Mouse (Mus musculus) right cerebral cortex, postnatal 14 days (tissue): ENCODE data around the gene Tmem189.

Experiments used
- DNase-seq: peaks from one replicate; pipeline ENCODE4 v3.0.0; 2022

Tmem189 gene

DNA sequence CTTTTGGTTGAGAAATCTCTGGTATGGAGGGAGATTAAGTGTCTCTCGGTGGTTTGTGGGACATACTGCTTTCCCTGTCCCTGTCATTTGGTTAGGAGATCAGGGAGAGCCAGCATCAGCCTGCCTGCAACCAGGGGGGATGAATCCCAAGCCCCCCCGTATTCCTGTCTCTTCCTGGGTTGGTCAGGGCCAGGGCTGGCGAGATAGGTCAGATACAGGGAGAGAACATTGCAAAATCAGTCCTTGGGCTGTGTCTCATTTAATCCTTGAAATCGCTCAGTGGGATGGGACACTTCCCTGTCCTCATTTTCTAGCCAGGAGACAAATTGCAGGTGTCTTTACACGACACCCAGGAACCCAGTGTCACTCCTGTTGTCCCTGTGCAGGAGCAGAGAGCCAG, 10.4 kb upstream of the Tmem189 start:
- DNase-seq = no peak

DNA sequence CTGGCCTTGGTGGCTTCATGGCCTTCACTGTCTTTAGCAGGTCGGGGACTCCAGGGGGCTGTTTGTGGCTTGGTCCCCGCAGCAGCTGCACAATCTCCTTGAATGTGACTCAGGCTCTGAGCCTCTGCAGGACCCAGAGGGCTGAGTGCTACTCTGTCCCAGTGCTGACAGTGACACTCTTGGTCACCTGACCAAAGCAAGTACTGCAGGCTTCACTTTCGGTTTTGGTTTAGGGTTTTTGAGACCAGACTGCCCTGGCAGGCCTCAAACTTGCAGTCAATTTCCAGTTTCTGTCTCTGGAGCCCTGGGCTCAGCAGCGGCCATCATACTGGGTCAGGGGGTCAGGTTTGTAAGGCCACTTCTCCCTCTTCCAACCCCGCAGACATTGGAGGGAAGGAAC, 8.3 kb upstream of the Tmem189 start:
- no peak for DNase-seq

DNA sequence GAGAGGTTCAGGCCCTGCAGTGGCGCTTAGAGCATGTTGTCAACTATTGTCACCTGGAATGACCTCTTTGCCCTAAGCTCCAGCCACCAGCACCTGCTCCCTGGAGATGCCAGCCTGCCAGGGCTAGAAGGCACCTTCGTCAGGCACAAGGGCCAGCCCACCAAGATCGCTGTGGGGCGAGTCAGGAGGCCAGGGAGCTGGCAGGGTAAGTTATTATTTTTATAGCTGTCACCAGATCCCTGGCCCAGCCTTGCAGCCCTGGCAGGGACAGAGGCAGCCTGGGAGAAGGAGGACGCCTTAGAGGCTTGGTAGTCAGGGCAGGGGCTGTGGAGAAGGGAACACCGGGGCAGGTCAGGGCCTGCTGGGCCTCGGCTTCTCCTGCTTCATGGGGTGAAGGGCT, 6.5 kb upstream of the Tmem189 start:
- no peak for DNase-seq

DNA sequence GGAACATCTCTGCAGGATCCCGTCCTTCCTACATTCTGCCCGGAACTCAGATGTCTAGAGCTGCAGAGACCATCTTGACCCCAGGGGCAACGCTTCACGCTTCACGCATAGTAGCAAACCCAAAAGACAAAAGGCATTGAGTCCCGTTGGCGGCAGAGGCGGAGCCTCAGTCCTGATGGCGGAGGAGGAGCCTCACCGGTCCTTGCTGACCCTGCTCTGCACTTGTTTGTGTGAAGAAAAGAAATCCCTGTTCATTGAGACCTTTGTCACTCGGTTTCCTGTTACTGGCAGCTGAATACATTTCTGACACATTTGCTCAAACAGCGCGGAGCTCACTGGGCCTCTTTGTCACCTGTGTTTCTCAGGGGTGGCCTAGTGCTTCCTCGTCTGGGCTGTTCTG, 5.9 kb upstream of the Tmem189 start:
- DNase-seq = no peak

DNA sequence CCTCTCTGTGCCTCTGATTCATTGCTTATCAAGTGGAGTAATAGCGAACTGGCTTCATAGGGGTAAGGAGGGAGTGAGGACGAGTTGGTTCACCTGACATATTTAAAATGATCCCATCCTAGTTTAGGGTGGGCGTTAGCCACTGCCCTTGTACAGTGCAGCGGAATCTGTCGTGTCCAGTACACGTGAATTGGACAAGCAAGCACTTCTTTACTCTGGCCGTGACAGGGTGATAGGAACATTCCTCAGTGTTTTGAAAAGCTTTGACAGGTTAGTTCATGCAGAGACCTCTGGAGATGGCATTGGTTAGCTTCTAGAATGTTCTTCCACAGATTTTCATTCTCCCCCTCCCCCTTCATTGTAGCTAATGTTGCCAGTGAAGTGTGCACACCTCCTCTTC, 5.3 kb upstream of the Tmem189 start:
- DNase-seq = no peak

DNA sequence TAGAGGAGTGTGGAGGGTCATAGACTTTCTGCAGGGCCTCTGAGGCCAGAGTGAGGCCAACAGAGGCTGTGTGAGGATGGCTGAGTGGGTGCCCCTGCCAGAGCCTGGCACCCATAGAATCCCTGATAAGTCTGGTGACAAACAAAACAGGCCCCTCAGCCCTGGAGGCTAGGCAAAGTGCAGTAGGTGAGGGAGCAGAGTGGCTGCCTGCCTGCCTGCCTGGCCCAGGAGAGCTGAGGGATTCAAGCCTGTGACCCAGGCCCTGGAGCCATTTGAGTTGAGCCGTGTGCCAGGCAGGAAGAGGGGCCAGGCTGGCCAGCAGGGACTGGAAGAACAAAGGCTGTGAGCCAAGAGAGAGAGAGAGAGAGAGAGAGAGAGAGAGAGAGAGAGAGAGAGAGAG, 4.6 kb upstream of the Tmem189 start:
- no peak for DNase-seq

DNA sequence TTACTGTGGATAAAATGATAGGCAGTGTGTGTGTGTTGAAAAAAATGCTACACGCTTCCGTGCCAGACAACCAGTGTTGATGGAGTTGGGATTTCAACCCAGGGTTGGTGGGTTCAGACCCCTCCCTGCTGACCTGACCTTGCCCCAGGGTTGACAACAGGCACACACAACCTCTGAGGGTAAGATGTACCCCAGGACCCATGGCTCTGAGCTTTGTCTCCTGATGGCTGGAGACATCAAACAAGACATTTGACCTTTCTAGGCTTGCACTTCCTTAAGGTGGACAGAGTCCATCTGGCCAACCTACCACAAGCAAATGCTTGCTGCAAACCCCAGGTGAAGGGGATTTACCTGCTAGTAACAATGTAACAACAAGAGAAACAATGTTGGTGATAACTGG, 3.9 kb upstream of the Tmem189 start:
- DNase-seq = no peak

DNA sequence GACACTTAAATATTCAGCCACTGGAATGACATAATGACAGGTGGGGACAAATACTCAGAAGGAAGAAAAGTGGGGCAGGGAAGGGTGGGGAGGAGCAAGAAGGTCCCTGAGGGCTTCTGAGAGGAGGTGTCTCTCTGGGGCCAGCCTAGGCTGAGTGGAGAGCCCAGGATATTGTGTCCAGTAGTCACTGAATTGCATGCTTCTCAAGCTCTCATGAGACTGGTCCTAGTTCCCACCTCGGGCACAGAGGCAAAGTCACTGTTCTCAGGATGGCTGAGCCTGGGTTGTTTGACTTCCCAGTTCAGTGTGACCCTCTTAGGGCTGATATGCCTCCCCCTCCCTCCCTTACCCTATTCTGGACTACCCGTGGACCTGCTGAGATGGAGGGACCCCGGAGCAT, 3.2 kb upstream of the Tmem189 start:
- DNase-seq = no peak

DNA sequence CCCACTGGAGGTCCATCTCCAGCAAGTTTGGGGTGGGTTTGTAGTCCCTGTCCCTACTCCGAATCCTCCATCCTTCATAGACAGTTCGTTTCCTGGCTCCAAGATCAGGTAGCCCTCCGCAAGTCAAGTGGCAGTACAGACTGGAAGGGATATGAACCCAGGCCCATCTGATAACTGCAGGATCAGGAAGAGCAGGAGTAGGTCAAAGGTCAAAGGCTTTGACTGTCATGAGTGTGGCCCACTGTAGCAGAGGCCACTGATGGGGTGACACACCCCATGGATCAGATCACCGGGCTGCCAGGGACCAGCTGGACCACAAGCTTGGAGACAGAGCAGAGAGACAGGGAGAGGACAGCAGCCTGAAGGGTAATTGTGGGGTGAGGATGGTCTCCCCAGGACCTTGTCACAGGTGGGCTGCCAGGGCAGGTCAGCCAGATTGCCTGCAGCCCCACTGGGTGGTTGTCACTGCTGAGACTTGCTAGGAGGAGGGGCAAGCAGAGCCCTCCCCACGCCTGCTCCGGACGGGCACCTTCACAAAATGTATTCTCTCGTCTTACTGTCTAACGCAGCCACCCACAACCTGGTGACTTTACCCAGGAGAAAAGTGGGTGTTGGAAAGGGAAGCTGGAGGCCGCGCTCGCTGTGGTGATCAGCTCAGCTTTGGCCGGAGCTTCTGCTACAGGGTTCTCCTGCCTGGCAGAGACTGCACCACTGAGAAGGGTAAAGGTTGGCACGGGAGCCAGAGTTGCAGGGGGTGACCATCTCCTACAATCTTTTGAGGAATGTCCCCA, 2.4 kb upstream of the Tmem189 start:
- DNase-seq = no peak

DNA sequence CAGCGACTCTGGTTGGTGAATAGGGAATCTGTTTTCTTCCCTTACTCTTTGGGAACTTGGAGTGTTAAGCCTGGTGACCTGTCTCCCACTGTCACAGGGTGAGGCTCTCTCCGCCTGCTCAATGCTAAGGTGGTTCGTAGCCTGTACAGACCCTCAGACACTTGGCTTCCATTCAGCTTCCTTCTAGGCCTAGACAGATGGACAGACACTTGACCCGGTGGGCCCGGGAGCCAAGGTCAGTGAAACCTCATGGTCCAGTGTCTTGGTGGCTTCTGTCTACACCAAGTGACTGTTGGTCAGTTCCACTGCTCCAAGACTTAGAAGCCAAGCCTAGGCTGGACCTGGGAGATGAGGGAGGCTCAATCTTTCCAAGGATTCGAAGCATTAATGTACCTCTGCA, 1.8 kb upstream of the Tmem189 start:
- no peak for DNase-seq

DNA sequence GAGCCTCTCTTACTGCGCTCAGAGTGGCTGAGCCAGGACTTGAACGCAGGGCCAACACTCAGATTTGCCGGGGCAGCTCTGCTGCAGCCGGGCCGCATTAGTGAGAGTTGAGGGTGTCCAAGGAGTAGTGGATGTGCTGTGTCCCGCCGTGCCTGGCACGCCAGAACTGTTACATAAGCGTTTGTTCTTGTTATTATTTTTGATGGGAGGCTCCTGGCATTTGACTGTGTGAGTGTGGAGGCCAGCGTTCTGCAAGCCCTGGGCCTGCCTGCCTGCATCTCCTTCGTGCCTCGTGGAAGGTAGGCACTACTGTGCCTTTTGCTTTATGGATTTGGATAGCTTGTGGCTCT, 1.3 kb upstream of the Tmem189 start:
- DNase-seq = no peak

DNA sequence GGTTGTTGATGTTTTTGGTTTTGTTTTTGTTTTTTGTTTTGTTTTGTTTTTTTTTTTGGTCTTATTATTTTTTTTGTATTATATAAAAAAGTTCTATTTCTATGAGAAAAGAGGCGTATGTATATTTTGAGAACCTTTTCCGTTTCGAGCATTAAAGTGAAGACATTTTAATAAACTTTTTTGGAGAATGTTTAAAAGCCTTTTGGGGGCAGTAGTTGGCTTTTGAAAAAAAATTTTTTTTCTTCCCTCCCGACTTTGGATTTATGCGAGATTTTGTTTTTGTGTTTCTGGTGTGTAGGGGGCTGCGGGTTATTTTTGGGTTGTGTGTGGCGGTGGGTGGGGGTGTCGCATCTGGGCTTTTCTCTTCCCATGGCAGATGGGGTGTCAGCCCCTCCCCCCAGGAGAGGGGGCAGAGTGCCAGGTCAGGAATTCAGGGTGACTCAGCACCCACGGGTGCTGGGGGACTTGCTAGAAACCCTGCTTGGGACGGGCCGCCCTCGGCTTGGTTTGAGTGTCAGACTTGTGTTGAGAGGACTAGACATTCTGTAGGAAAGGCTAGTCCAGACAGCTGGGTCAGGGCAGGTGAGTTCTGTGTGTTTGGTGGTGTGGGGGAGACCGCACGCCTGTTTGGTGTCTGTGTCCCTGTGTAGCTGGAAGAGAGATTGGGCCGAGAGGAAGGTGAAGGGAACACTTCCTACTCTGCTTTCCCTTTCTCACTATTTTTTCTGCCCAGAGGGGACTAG, 768 bp upstream of the Tmem189 start:
- peak; percentile 54 for DNase-seq

DNA sequence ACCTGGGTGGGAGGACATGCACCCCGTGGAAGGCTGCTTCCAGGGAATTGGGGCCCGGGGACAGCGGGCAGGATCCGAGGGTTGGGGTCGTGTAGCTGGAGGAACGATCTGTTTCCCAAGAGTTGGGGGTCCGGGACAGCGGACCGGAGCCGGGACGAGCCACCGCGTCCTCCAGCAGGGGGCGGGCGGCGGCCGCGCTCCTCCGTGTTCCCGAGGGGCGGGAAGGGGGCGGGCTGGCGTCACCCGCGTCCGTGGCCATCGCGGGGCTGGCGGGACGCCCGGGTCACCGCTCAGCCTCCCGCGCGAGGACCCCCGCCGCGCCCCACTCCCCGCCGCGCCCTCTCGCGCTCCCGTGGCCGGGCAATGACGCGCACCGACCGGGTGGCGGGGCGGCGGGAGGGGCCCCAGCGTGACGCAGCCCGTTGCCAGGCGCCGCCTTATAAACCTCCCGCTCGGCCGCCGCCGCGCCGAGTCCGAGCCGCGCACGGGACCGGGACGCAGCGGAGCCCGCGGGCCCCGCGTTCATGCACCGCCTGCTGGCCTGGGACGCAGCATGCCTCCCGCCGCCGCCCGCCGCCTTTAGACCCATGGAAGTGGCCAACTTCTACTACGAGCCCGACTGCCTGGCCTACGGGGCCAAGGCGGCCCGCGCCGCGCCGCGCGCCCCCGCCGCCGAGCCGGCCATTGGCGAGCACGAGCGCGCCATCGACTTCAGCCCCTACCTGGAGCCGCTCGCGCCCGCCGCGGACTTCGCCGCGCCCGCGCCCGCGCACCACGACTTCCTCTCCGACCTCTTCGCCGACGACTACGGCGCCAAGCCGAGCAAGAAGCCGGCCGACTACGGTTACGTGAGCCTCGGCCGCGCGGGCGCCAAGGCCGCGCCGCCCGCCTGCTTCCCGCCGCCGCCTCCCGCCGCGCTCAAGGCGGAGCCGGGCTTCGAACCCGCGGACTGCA, 847 bp downstream of the Tmem189 start, which contains the start of gene Cebpb:
Gene Cebpb, plus strand, starts transcription at position 418 of the 954 bp plus-strand sequence.
- DNase-seq = peak; percentile 77

DNA sequence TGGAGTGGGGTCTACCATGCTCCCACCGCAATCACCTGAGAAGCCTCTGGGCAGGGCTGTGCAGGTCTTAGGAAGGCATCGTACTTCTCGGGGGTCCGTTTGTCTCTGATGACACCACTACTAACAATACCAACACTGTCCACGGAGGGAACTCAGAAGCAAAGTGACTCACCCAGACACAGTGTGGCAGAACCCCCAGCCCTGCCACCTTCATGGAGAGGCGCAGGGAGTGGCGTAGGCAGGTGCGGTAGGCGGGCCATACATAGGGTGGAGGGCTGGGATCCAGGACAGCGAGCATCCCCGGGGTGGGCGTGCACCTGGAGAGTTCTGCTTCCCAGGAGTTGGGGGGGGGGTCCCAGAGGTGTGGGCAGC, 1.5 kb downstream of the Tmem189 start:
- no peak for DNase-seq

DNA sequence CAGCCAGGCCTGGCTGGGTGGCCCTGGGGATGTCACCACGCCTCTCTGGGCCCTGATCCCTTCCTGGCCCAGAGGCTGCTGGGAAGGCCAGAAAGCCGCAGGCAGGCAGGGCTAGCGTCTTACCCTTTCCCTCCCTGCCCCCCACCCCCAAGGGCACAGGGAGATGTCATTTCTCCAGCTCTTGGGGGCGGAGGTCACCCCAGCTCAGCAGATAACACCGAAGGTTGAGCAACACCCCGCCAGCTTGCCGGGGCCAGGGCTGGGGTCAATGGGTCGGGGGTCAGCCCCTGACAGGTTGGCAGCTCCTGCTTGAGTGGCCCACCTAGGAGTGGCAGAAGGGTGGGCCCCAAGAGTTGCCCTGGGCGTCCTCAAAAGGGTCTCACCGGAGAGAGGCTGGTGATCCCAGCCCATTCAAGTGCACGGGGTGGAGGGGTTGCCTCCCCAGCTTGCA, 1.9 kb downstream of the Tmem189 start:
- DNase-seq = peak; percentile 26

DNA sequence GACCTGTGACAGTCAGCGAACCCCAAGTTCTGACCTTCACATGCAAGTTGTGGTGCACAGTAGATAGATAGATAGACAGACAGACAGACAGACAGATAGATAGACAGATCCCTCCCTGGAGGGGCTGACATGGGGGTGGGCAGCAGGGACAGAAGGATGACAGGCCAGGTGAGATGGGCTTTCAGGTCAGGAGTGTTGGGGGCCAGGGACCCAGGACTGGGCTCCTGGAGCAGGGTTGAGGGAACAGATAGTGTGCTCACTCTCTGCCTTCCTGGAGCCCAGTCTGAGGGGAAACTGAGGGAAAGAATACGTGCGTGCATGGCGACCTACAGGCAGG, 2.4 kb downstream of the Tmem189 start:
- DNase-seq = no peak

DNA sequence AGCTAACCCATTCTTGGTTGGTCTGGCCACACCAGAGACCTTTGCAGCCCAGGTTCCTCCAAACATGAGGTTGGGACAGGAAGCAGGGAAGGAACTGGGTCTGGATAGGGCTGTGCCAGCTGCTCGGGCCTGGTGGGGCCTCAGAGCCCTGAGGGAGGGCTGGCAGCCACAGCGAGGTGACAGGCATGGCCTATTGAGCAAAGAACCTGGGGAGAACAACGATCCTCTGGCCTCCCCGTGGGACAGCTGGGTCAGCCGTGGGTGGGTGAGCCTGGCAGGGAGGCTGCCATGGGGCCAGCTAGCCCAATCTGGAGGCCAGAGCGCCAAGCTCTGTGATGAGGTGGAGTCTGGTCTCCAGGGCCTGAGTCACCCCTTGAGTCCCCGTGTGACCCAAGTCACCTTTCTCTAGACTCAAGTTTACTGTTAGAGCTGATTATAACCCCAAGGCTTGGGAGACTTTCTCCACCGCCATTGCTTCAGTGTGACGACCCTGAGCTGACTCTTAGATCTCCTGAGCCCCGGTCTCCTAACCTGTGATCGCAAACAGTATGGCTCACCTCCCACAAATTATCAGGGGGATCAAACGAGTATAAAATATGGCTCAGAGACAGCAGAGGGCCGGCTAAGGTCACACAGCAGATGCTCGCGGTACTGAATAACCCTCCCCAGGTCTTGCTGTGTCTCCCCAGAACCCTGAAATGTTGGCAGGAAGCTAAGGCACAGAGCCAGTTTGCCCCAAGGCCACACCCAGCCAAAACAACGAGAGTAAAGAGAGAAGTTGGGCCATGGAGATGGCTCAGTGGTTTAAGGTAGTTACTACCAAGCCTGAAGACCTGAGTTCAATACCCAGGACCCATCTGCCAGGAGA, 3.0 kb downstream of the Tmem189 start:
- DNase-seq = no peak

DNA sequence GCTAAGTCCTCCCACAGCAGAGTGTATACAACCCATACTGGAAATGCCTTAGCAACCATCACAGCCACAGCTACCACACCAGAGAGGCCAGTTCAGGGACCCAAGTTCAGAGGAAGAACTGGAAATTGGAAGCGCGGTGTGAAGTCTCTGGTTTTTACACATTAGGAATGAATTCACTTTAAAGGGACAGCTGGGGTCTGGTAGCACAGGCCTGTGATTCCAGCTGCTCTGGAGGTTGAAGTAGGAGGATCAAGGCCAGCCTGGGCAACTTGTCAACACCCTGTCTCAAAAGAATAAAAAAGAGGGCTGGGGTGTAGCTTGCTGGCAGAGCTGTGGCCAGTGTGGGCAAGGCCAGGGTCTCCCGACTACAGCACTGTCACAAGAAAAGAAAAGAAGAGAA, 3.8 kb downstream of the Tmem189 start:
- no peak for DNase-seq

DNA sequence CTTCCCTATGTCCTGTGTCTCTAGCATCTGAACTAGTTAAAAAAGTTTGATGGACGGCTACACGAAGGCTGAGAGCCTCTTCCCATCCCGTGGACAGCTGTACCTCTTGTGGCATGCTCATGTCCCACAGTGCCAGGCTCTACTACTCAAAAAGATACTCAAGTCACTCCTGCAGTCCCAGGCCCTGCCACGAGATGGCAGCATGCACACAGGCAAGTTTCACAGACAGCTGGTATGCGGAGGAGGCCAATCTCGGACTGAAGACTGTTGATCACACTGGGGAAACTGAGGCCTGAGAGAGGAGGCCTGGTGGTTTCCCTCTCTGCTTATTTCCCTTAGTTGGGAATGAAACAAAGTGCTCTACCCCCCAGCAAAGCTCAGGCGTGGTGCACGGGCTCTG, 4.5 kb downstream of the Tmem189 start:
- DNase-seq = peak; percentile 92

DNA sequence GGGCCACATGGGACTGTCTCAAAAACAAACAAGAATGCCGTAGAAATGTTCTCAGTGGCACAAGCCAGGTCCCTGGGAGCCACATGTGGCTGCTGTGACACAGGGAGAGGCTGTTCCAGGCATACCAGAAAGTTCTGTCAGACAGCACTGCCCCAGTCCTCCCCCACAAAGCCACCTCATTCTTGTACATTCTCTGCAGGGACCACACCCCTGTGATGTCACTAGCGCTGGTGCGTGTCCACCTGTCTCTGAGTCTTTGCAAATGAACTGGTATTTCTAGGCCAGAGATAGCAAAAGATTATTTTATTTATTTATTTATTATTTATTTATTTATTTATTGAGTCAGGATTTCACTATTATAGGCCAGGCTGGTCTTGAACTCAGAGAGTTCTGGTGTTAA, 5.9 kb downstream of the Tmem189 start:
- DNase-seq = no peak

DNA sequence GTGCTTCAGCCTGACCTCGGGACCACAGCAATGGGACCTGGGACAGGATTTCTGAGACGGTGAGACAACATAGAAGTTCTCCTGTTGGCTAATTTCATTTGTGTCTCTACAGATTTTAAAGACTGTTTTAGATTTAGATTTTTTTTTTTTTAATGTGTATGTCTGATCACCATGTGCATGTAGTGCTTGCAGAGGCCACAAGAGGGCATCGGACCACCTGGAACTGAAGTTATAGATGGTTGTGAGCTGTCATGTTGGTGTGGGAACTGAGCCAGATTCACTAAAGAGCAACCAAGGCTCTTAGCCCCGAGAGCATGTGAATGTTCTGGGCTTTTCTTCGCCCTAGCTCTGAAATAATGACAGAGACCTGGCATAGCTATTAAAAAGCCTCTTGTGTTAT, 9.0 kb downstream of the Tmem189 start:
- DNase-seq = peak; percentile 52

DNA sequence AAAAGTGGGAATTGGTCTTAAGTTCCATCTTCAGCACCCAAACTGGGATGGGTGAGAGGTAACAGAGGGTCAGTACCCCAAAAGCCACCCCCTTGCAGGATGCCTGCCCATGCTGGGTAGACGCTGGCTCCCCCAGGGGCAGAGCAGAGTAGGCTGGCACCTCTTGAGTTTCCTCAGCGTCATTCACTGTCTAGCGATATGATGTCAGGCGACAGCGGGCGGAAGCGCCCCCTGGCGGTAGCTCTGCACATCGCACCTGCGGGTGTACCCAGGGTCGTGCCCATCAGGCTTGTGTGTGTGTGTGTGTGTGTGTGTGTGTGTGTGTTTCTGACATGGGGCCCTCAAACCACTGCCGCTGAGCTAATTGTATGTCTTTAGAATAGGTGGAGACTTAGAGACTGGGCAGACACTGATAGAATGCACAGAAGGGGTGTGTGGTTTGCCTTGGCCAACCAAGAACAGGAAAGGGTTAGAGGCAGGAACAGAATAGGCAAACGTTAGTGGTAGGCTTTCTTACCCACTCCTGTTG, 9.7 kb downstream of the Tmem189 start:
- DNase-seq = peak; percentile 83
